Mouse (Mus musculus): ENCODE data around the gene Saxo2. TPM values are rescaled to one million over a fixed set of nuclear protein-coding genes. Genes with fewer than 3 reads are reported as not detected.

Gene Saxo2
- polyA plus RNA-seq, 1 experiment from 2014 or later = 31.2 TPM

GRCm38 (mm10) chr7:82647909-82648308 lies 419 bp downstream of the Saxo2 start:
- no peak for ATAC-seq
- no peaks in the 10 kb centered on the region for H3K36me3 ChIP-seq (ENCODE audit: control insufficient read depth, insufficient read depth, low read length)
- peak overlapping the region; percentile 39; the same call in 1 of the 2 replicates for H3K27ac ChIP-seq (ENCODE audit: low read depth, low read length)
- H3K4me2 ChIP-seq (ENCODE audit: low read length) = peak overlapping the region; percentile 74
- H3K4me3 ChIP-seq (ENCODE audit: low read length) = peak overlapping the region; percentile 84
- peaks cover 11% of the 10 kb centered on the region for H3K4me1 ChIP-seq (ENCODE audit: control insufficient read depth, insufficient read depth, low read depth, low read length)
- H3K9ac ChIP-seq (ENCODE audit: low read depth, low read length) = peak overlapping the region; percentile 79
- no peaks in the 10 kb centered on the region for H3K27me3 ChIP-seq (replicated peaks; ENCODE audit: control insufficient read depth, insufficient read depth, low read length)
- WGBS = 34% methylated on average over 4 of the region's 4 CpGs
- no peaks in the 10 kb centered on the region for H3K9me3 ChIP-seq (ENCODE audit: control insufficient read depth, low read length)

GRCm38 (mm10) chr7:82647183-82647582 lies 1.1 kb downstream of the Saxo2 start:
- no peak overlapping the region for H3K27ac ChIP-seq (ENCODE audit: low read depth, low read length)
- no peak overlapping the region for H3K4me2 ChIP-seq (ENCODE audit: low read length)
- no peaks in the 10 kb centered on the region for H3K27me3 ChIP-seq (replicated peaks; ENCODE audit: control insufficient read depth, insufficient read depth, low read length)
- H3K4me3 ChIP-seq (ENCODE audit: low read length) = no peak overlapping the region
- H3K9ac ChIP-seq (ENCODE audit: low read depth, low read length) = no peak overlapping the region
- 90% methylated on average over 3 of the region's 3 CpGs for WGBS
- peaks cover 11% of the 10 kb centered on the region for H3K4me1 ChIP-seq (ENCODE audit: control insufficient read depth, insufficient read depth, low read depth, low read length)
- ATAC-seq = no peak
- H3K36me3 ChIP-seq (ENCODE audit: control insufficient read depth, insufficient read depth, low read length) = no peaks in the 10 kb centered on the region
- H3K9me3 ChIP-seq (ENCODE audit: control insufficient read depth, low read length) = no peaks in the 10 kb centered on the region

GRCm38 (mm10) chr7:82625342-82625741 lies 23.0 kb downstream of the Saxo2 start:
- Histone ChIP-seq H3K4me2 (ENCODE audit: low read length) (no peak overlapping the region), H3K27ac (ENCODE audit: low read depth, low read length) (no peak overlapping the region), H3K9me3 (ENCODE audit: control insufficient read depth, low read length) (no peaks in the 10 kb centered on the region), H3K27me3 (replicated peaks; ENCODE audit: control insufficient read depth, insufficient read depth, low read length) (no peaks in the 10 kb centered on the region), H3K4me1 (ENCODE audit: control insufficient read depth, insufficient read depth, low read depth, low read length) (no peaks in the 10 kb centered on the region), H3K9ac (ENCODE audit: low read depth, low read length) (no peak overlapping the region), H3K4me3 (ENCODE audit: low read length) (no peak overlapping the region), H3K36me3 (ENCODE audit: control insufficient read depth, insufficient read depth, low read length) (no peaks in the 10 kb centered on the region)
- WGBS = 27% methylated on average over 7 of the region's 7 CpGs
- no peak for ATAC-seq

- Histone ChIP-seq H3K4me2 (ENCODE audit: low read length) (no peak overlapping the region), H3K27me3 (replicated peaks; ENCODE audit: control insufficient read depth, insufficient read depth, low read length) (no peaks in the 10 kb centered on the region), H3K27ac (ENCODE audit: low read depth, low read length) (no peak overlapping the region), H3K9me3 (ENCODE audit: control insufficient read depth, low read length) (no peaks in the 10 kb centered on the region), H3K4me3 (ENCODE audit: low read length) (no peak overlapping the region), H3K36me3 (ENCODE audit: control insufficient read depth, insufficient read depth, low read length) (no peaks in the 10 kb centered on the region), H3K9ac (ENCODE audit: low read depth, low read length) (no peak overlapping the region), H3K4me1 (ENCODE audit: control insufficient read depth, insufficient read depth, low read depth, low read length) (no peaks in the 10 kb centered on the region)
- WGBS = 71% methylated on average over 3 of the region's 3 CpGs
- no peak for ATAC-seq
Measured at GRCm38 (mm10) chr7:82609629-82610028, 38.7 kb downstream of the Saxo2 start.

GRCm38 (mm10) chr7:82605425-82605824 lies 42.9 kb downstream of the Saxo2 start:
- Histone ChIP-seq H3K27ac (ENCODE audit: low read depth, low read length) (no peak overlapping the region), H3K4me3 (ENCODE audit: low read length) (no peak overlapping the region), H3K4me2 (ENCODE audit: low read length) (no peak overlapping the region), H3K36me3 (ENCODE audit: control insufficient read depth, insufficient read depth, low read length) (no peaks in the 10 kb centered on the region), H3K27me3 (replicated peaks; ENCODE audit: control insufficient read depth, insufficient read depth, low read length) (no peaks in the 10 kb centered on the region), H3K9ac (ENCODE audit: low read depth, low read length) (no peak overlapping the region), H3K4me1 (ENCODE audit: control insufficient read depth, insufficient read depth, low read depth, low read length) (no peaks in the 10 kb centered on the region), H3K9me3 (ENCODE audit: control insufficient read depth, low read length) (no peaks in the 10 kb centered on the region)
- no peak for ATAC-seq
- WGBS = 86% methylated on average over 6 of the region's 6 CpGs

GRCm38 (mm10) chr7:82602008-82602407 lies 46.3 kb downstream of the Saxo2 start:
- Histone ChIP-seq H3K9ac (ENCODE audit: low read depth, low read length) (no peak overlapping the region), H3K27ac (ENCODE audit: low read depth, low read length) (no peak overlapping the region), H3K4me3 (ENCODE audit: low read length) (no peak overlapping the region), H3K9me3 (ENCODE audit: control insufficient read depth, low read length) (no peaks in the 10 kb centered on the region), H3K4me1 (ENCODE audit: control insufficient read depth, insufficient read depth, low read depth, low read length) (no peaks in the 10 kb centered on the region), H3K4me2 (ENCODE audit: low read length) (no peak overlapping the region), H3K27me3 (replicated peaks; ENCODE audit: control insufficient read depth, insufficient read depth, low read length) (no peaks in the 10 kb centered on the region), H3K36me3 (ENCODE audit: control insufficient read depth, insufficient read depth, low read length) (no peaks in the 10 kb centered on the region)
- ATAC-seq = no peak
- 83% methylated on average over 4 of the region's 4 CpGs for WGBS

GRCm38 (mm10) chr7:82590931-82591330 lies 57.4 kb downstream of the Saxo2 start:
- H3K36me3 ChIP-seq (ENCODE audit: control insufficient read depth, insufficient read depth, low read length) = no peaks in the 10 kb centered on the region
- H3K9ac ChIP-seq (ENCODE audit: low read depth, low read length) = no peak overlapping the region
- no peaks in the 10 kb centered on the region for H3K9me3 ChIP-seq (ENCODE audit: control insufficient read depth, low read length)
- H3K27me3 ChIP-seq (replicated peaks; ENCODE audit: control insufficient read depth, insufficient read depth, low read length) = no peaks in the 10 kb centered on the region
- H3K27ac ChIP-seq (ENCODE audit: low read depth, low read length) = no peak overlapping the region
- H3K4me1 ChIP-seq (ENCODE audit: control insufficient read depth, insufficient read depth, low read depth, low read length) = no peaks in the 10 kb centered on the region
- H3K4me2 ChIP-seq (ENCODE audit: low read length) = no peak overlapping the region
- no peak for ATAC-seq
- 95% methylated on average over 6 of the region's 6 CpGs for WGBS
- H3K4me3 ChIP-seq (ENCODE audit: low read length) = no peak overlapping the region

Other genes with a start within 250 kb of the Saxo2 start
- gene Efl1, start 86 bp upstream of the Saxo2 start, polyA plus RNA-seq (2015; fragmentation: Nextera tagmentation; extraction: Ambion mirVana) = 18.2 and 20.7 TPM in 2 replicates
- 20.7 and 21.6 TPM in 2 replicates for gene Mex3b, start 218.8 kb upstream of the Saxo2 start, polyA plus RNA-seq (2015; fragmentation: Nextera tagmentation; extraction: Ambion mirVana)

All from hindbrain, embryonic 16.5 days (tissue).